ENCODE assay signal across 8 mouse cellular contexts in the genomic region with DNA sequence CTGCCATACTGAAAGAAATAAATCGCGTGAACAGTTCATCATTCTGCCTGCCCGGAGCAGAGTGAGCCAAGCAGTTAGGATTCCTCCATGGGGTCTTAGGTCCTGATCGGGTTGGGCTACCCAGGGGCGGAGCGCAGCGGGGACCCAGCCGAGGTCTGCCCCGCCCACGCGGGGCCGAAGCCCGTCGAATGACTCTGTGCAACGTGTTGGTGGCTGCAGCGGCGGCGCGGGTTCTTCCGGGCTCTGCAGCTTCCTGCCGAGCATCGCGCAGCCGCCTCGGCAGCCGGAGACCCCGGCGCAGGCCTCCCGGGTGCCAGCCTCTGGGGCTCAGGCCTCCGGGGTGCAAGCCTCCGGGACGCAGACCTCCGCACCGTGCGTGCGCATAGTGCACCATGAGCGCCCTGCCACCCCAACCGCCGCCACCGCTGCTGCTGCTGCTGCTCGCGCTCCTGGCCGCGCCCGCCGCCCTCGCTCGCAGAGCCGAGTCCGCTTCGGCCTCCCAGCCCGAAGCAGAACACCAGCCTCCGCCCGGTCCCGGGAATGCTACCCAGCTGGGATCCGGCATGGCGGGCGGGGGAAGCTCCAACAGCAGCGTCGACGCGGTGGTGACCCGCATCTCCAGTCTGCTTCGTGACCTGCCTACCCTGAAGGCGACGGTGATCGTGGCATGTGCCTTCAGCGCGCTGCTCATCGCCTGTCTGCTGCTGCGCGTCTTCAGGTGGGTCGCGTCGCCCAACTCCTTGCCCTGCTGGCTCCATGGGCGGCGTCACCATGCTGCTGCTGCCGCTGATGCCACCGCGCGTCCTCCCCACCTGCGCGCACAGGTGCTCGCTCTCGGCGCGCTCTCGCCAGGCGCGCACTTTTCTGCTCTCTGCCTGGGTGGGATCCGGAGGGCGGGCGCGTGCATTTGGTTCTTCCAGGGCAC. TPM values are rescaled to one million over a fixed set of nuclear protein-coding genes. Genes with fewer than 3 reads are reported as not detected.
DNase-seq lines count a peak whose midpoint lies in the region; ATAC-seq and TF ChIP-seq lines count a peak whose summit lies in the region.

TSS of gene Fam174b (plus strand) at position 192 of the 925 bp plus-strand sequence.

- H3K4me1 ChIP-seq in cortical plate, adult 2 months (ENCODE audit: control insufficient read depth, insufficient read depth, low read length), result peaks cover 6% of the 10 kb centered on the region; the same call in 1 of the 2 replicates
- H3K4me1 ChIP-seq in intestine, postnatal 0 days (replicated peaks; ENCODE audit: control insufficient read depth, insufficient read depth, low read length), result peaks cover 3% of the 10 kb centered on the region; the same call in 1 of the 2 replicates

- TF ChIP-seq CTCF in cortical plate, adult 2 months (IDR thresholded peaks at IDR 0.05; ENCODE audit: extremely low read depth, insufficient read depth, low read length), result no peak
- no peak for TF ChIP-seq CTCF in intestine, postnatal 0 days (IDR thresholded peaks at IDR 0.05; ENCODE audit: low read depth)

- H3K36me3 ChIP-seq in intestine, postnatal 0 days (ENCODE audit: control insufficient read depth, insufficient read depth), result no peaks in the 10 kb centered on the region

- intact Hi-C loops in left cerebral cortex, postnatal 36 days (cut with DNase I), result loop anchor here (5.0 to 10.0 kb wide), 3 partner anchors 88 to 614 kb away; partner anchors contain the start of gene St8sia2

- no peaks in the 10 kb centered on the region for H3K9me3 ChIP-seq in intestine, postnatal 0 days (ENCODE audit: control insufficient read depth)

- DNase-seq in T-cell, adult 2 months (ENCODE audit: low spot score), result peak; percentile 52
- DNase-seq in left cerebral cortex, postnatal 36 days (ENCODE audit: low spot score in 2 of 2), result peak; percentile 71 to 77
- DNase-seq in spleen, postnatal 36 days (ENCODE audit: low spot score in 2 of 2), result peak; percentile 1 to 6

- H3K9ac ChIP-seq in intestine, postnatal 0 days (ENCODE audit: low read depth, low read length), result peak within 1 kb of the TSS; percentile 58

- peak within 1 kb of the TSS; percentile 99 for H3K4me2 ChIP-seq in intestine, postnatal 0 days (replicated peaks; ENCODE audit: low read depth)

- H3K27ac ChIP-seq in cortical plate, adult 2 months (ENCODE audit: insufficient read depth, low read length), result peak within 1 kb of the TSS; percentile 89
- peak within 1 kb of the TSS; percentile 41 for H3K27ac ChIP-seq in intestine, postnatal 0 days (ENCODE audit: low read depth, low read length)

- WGBS in intestine, postnatal 0 days, result under 1% methylated on average over 90 of the region's 94 CpGs

- H3K27me3 ChIP-seq in intestine, postnatal 0 days (replicated peaks; ENCODE audit: control insufficient read depth, insufficient read depth, low read length), result peaks cover 5% of the 10 kb centered on the region; the same call in 1 of the 2 replicates

- peak; percentile 84 for ATAC-seq in granulocyte monocyte progenitor cell, adult 5-6 weeks (replicated peaks; ENCODE audit: poor library complexity, severe bottlenecking)
- peak; percentile 62 for ATAC-seq in intestine, postnatal 0 days
- ATAC-seq in megakaryocyte-erythroid progenitor cell, adult 5-6 weeks (replicated peaks; ENCODE audit: low FRiP score, low TSS enrichment, poor library complexity, severe bottlenecking), result peak; percentile 62
- ATAC-seq in erythroid progenitor cell, adult 5-6 weeks (replicated peaks; ENCODE audit: low FRiP score, poor library complexity, severe bottlenecking), result no peak

- peak within 1 kb of the TSS; percentile 89 for H3K4me3 ChIP-seq in cortical plate, adult 2 months (ENCODE audit: insufficient read depth, low read length)
- peak within 1 kb of the TSS; percentile 61 for H3K4me3 ChIP-seq in intestine, postnatal 0 days (ENCODE audit: low read depth, low read length)

- peak; percentile 73 for TF ChIP-seq POLR2A in cortical plate, adult 2 months (IDR thresholded peaks at IDR 0.05; ENCODE audit: extremely low read depth, insufficient read depth, low read length)

RNA-seq across cellular contexts. Expression of gene Fam174b, which starts in this region (rescaled TPM):
- 23.1 and 23.7 TPM in 2 replicates for polyA plus RNA-seq in cortical plate, adult 2 months (2012; rRNA removed)
- total RNA-seq in granulocyte monocyte progenitor cell, adult 5-6 weeks (2014; fragmentation: Nextera tagmentation), result 3.0 and 5.8 TPM in 2 replicates
- total RNA-seq in granulocyte monocyte progenitor cell, adult 5-6 weeks (2017), result 3.9 and 6.6 TPM in 2 replicates
- 11.6 and 13.6 TPM in 2 replicates for polyA plus RNA-seq in intestine, postnatal 0 days (2015; fragmentation: Nextera tagmentation; extraction: Ambion mirVana)
- 10 to 100 TPM; 36.0 to 36.1 TPM for total RNA-seq in left cerebral cortex, postnatal 36 days (2021)
- total RNA-seq in megakaryocyte-erythroid progenitor cell, adult 5-6 weeks (2014; fragmentation: Nextera tagmentation), result 4.4 and 7.1 TPM in 2 replicates
- 12.3 and 13.7 TPM in 2 replicates for total RNA-seq in megakaryocyte-erythroid progenitor cell, adult 5-6 weeks (2017)
- total RNA-seq in erythroid progenitor cell, adult 5-6 weeks (2015; ENCODE audit: low replicate concordance), result 0.72 and 2.1 TPM in 2 replicates
- total RNA-seq in erythroid progenitor cell, adult 5-6 weeks (2017; ENCODE audit: low replicate concordance), result 0.45 and 0.51 TPM in 2 replicates

Comparison
In these comparisons a context has a peak if more than half of its experiments do, and no peak if none do; other contexts are left out.
1. DNase-seq: peak in every context shown above with its lines; median percentile 74 in left cerebral cortex, postnatal 36 days; 52 in T-cell, adult 2 months; 4 in spleen, postnatal 36 days.